Mouse (Mus musculus) neural tube, embryonic 13.5 days (tissue): ENCODE results near the gene Rorb. TPM values are rescaled to one million over a fixed set of nuclear protein-coding genes. Genes with fewer than 3 reads are reported as not detected.
A peak's percentile ranks its signal among the peaks of the same experiment; 100 is the strongest.

Experiments
- ATAC-seq: fragments of 200-750 bp; cut with Nextera tagmentation; 2 replicates; pipeline ENCODE4 v1.8.0; 2017; ENCODE audit warnings: low read depth, mild to moderate bottlenecking, moderate TSS enrichment, moderate library complexity
- H3K27ac ChIP-seq: fragments of 300-500 bp; sonication (generic); replicated peaks from 2 replicates; pipeline ENCODE4 v1.5.1; 2015; ENCODE audit warnings: moderate library complexity, mild to moderate bottlenecking, inconsistent platforms
- H3K27me3 ChIP-seq: fragments of 300-500 bp; sonication (generic); 2 replicates; pipeline ENCODE4 v1.6.1; 2015; ENCODE audit warnings: mild to moderate bottlenecking, inconsistent platforms
- H3K36me3 ChIP-seq: fragments of 300-500 bp; sonication (generic); 2 replicates; pipeline ENCODE4 v1.6.1; 2015; ENCODE audit warnings: mild to moderate bottlenecking, inconsistent platforms
- H3K4me1 ChIP-seq: fragments of 300-500 bp; sonication (generic); replicated peaks from 2 replicates; pipeline ENCODE4 v1.6.1; 2015; ENCODE audit warnings: inconsistent platforms
- H3K4me2 ChIP-seq: fragments of 300-500 bp; sonication (generic); 2 replicates; pipeline ENCODE4 v1.6.1; 2015; ENCODE audit warnings: inconsistent platforms, mild to moderate bottlenecking, moderate library complexity
- H3K4me3 ChIP-seq: fragments of 300-500 bp; sonication (generic); 2 replicates; pipeline ENCODE4 v1.5.1; 2015; ENCODE audit warnings: mild to moderate bottlenecking, inconsistent platforms
- H3K9ac ChIP-seq: fragments of 300-500 bp; sonication (generic); 2 replicates; pipeline ENCODE4 v1.6.1; 2015; ENCODE audit warnings: moderate library complexity, mild to moderate bottlenecking, inconsistent platforms
- H3K9me3 ChIP-seq: fragments of 300-500 bp; sonication (generic); 2 replicates; pipeline ENCODE4 v1.6.1; 2016; ENCODE audit warnings: inconsistent platforms
- WGBS: fragments of 180-500 bp; shearing (Covaris S2); methylation state at CpG from one replicate; pipeline ENCODE4 v1.1.7; 2015; 5-methylcytosine and 5-hydroxymethylcytosine counted together
- polyA plus RNA-seq: library from polyadenylated mRNA; unstranded; fragments of >200 nt; fragmentation: Nextera tagmentation; extraction: Ambion mirVana; gene quantifications from 2 replicates; pipeline ENCODE4 v1.2.1, GENCODE M21; 2015

The Rorb gene
- 8.0 and 10.2 TPM in 2 replicates for polyA plus RNA-seq

GRCm38 (mm10) chr19:19110793-19111427, at the start of gene Rorb:
Rorb (minus strand) TSS chr19:19111196.
- under 1% methylated on average over 25 of the region's 25 CpGs for WGBS
- peak within 1 kb of the TSS; percentile 64 for H3K4me3 ChIP-seq
- no peaks in the 10 kb centered on the region for H3K9me3 ChIP-seq
- peak within 1 kb of the TSS; percentile 76 for H3K9ac ChIP-seq
- H3K27me3 ChIP-seq: peaks cover 23% of the 10 kb centered on the region
- peaks cover 30% of the 10 kb centered on the region for H3K4me1 ChIP-seq
- peak within 1 kb of the TSS; percentile 94 for H3K4me2 ChIP-seq
- ATAC-seq: peak; percentile 97
- H3K27ac ChIP-seq: peak within 1 kb of the TSS; percentile 69
- no peaks in the 10 kb centered on the region for H3K36me3 ChIP-seq

- 43% methylated on average over 6 of the region's 6 CpGs for WGBS
- Histone ChIP-seq H3K9ac (no peak overlapping the region), H3K4me1 (peaks cover 3% of the 10 kb centered on the region; the same call in 1 of the 2 replicates), H3K36me3 (no peaks in the 10 kb centered on the region), H3K9me3 (no peaks in the 10 kb centered on the region), H3K4me3 (no peak overlapping the region), H3K4me2 (no peak overlapping the region), H3K27me3 (no peaks in the 10 kb centered on the region), H3K27ac (no peak overlapping the region)
- no peak for ATAC-seq
Observed at GRCm38 (mm10) chr19:19148847-19149246, 37.9 kb upstream of the Rorb start.

GRCm38 (mm10) chr19:19144447-19144846, 33.5 kb upstream of the Rorb start:
- no peak overlapping the region for H3K4me2 ChIP-seq
- H3K4me1 ChIP-seq: peaks cover 3% of the 10 kb centered on the region; the same call in 1 of the 2 replicates
- no peaks in the 10 kb centered on the region for H3K9me3 ChIP-seq
- ATAC-seq: no peak
- no peak overlapping the region for H3K9ac ChIP-seq
- no peak overlapping the region for H3K27ac ChIP-seq
- H3K36me3 ChIP-seq: no peaks in the 10 kb centered on the region
- no peaks in the 10 kb centered on the region for H3K27me3 ChIP-seq
- H3K4me3 ChIP-seq: no peak overlapping the region
- 92% methylated on average over 4 of the region's 4 CpGs for WGBS

GRCm38 (mm10) chr19:19136856-19137255, 25.9 kb upstream of the Rorb start:
- Histone ChIP-seq H3K4me2 (no peak overlapping the region), H3K4me3 (no peak overlapping the region), H3K9me3 (no peaks in the 10 kb centered on the region), H3K4me1 (no peaks in the 10 kb centered on the region), H3K27ac (no peak overlapping the region), H3K27me3 (no peaks in the 10 kb centered on the region), H3K9ac (no peak overlapping the region), H3K36me3 (no peaks in the 10 kb centered on the region)
- ATAC-seq: no peak
- 42% methylated on average over 2 of the region's 2 CpGs for WGBS

GRCm38 (mm10) chr19:19135838-19136237, 24.8 kb upstream of the Rorb start:
- H3K27me3 ChIP-seq: no peaks in the 10 kb centered on the region
- 90% methylated on average over 2 of the region's 2 CpGs for WGBS

GRCm38 (mm10) chr19:19122324-19122723, 11.3 kb upstream of the Rorb start:
- H3K4me2 ChIP-seq: no peak overlapping the region
- WGBS: 35% methylated on average over 2 of the region's 2 CpGs
- no peaks in the 10 kb centered on the region for H3K9me3 ChIP-seq
- no peak overlapping the region for H3K27ac ChIP-seq
- H3K36me3 ChIP-seq: no peaks in the 10 kb centered on the region
- H3K4me3 ChIP-seq: no peak overlapping the region
- no peaks in the 10 kb centered on the region for H3K27me3 ChIP-seq
- no peaks in the 10 kb centered on the region for H3K4me1 ChIP-seq
- ATAC-seq: no peak
- H3K9ac ChIP-seq: no peak overlapping the region

More at GRCm38 (mm10) chr19:19135838-19136237, 24.8 kb upstream of the Rorb start:
- Histone ChIP-seq H3K36me3 (no peaks in the 10 kb centered on the region), H3K9ac (no peak overlapping the region), H3K4me3 (no peak overlapping the region), H3K4me2 (no peak overlapping the region), H3K27ac (no peak overlapping the region), H3K4me1 (no peaks in the 10 kb centered on the region), H3K9me3 (no peaks in the 10 kb centered on the region)
- no peak for ATAC-seq

- Histone ChIP-seq H3K4me3 (no peak overlapping the region), H3K4me1 (peaks cover 30% of the 10 kb centered on the region), H3K27ac (no peak overlapping the region), H3K36me3 (no peaks in the 10 kb centered on the region), H3K9me3 (no peaks in the 10 kb centered on the region), H3K27me3 (peaks cover 23% of the 10 kb centered on the region), H3K4me2 (no peak overlapping the region), H3K9ac (no peak overlapping the region)
- ATAC-seq: no peak
- 63% methylated on average over 4 of the region's 4 CpGs for WGBS
Observed at GRCm38 (mm10) chr19:19112180-19112579, 1.2 kb upstream of the Rorb start.

- Histone ChIP-seq H3K9me3 (no peaks in the 10 kb centered on the region), H3K36me3 (no peaks in the 10 kb centered on the region), H3K27ac (0 out of 2 replicates have a peak overlapping the region, but pooled peaks have one; percentile 69), H3K4me2 (peak overlapping the region; percentile 94), H3K9ac (peak overlapping the region; percentile 76), H3K4me3 (peak overlapping the region; percentile 64), H3K27me3 (peaks cover 23% of the 10 kb centered on the region), H3K4me1 (peaks cover 30% of the 10 kb centered on the region)
- ATAC-seq: peak; percentile 40
- 3% methylated on average over 12 of the region's 12 CpGs for WGBS
Observed at GRCm38 (mm10) chr19:19111428-19112170, 603 bp upstream of the Rorb start.

GRCm38 (mm10) chr19:19110011-19110768, 806 bp downstream of the Rorb start:
- H3K4me2 ChIP-seq: peak overlapping the region; percentile 94
- H3K36me3 ChIP-seq: no peaks in the 10 kb centered on the region
- H3K9ac ChIP-seq: peak overlapping the region; percentile 76
- peaks cover 23% of the 10 kb centered on the region for H3K27me3 ChIP-seq
- 1% methylated on average over 49 of the region's 49 CpGs for WGBS
- ATAC-seq: peak; percentile 71
- H3K27ac ChIP-seq: peak overlapping the region; percentile 69
- H3K9me3 ChIP-seq: no peaks in the 10 kb centered on the region
- peak overlapping the region; percentile 64 for H3K4me3 ChIP-seq
- H3K4me1 ChIP-seq: peaks cover 30% of the 10 kb centered on the region

- Histone ChIP-seq H3K4me2 (peak overlapping the region; percentile 94), H3K9ac (peak overlapping the region; percentile 76), H3K4me1 (peaks cover 30% of the 10 kb centered on the region), H3K4me3 (peak overlapping the region; percentile 64), H3K9me3 (no peaks in the 10 kb centered on the region), H3K27me3 (peaks cover 23% of the 10 kb centered on the region), H3K27ac (no peak overlapping the region), H3K36me3 (no peaks in the 10 kb centered on the region)
- no peak for ATAC-seq
- 35% methylated on average over 13 of the region's 13 CpGs for WGBS
Observed at GRCm38 (mm10) chr19:19108596-19109381, 2.2 kb downstream of the Rorb start.

GRCm38 (mm10) chr19:19104581-19104980, 6.4 kb downstream of the Rorb start:
- WGBS: 77% methylated on average over 2 of the region's 2 CpGs
- H3K4me3 ChIP-seq: no peak overlapping the region
- no peaks in the 10 kb centered on the region for H3K9me3 ChIP-seq

More at GRCm38 (mm10) chr19:19104581-19104980, 6.4 kb downstream of the Rorb start:
- Histone ChIP-seq H3K36me3 (no peaks in the 10 kb centered on the region), H3K4me2 (no peak overlapping the region), H3K27ac (no peak overlapping the region), H3K27me3 (peaks cover 21% of the 10 kb centered on the region), H3K9ac (no peak overlapping the region), H3K4me1 (peaks cover 22% of the 10 kb centered on the region)
- ATAC-seq: no peak
